Comparison of ENCODE assay signal across 10 mouse cellular contexts in the genomic region with DNA sequence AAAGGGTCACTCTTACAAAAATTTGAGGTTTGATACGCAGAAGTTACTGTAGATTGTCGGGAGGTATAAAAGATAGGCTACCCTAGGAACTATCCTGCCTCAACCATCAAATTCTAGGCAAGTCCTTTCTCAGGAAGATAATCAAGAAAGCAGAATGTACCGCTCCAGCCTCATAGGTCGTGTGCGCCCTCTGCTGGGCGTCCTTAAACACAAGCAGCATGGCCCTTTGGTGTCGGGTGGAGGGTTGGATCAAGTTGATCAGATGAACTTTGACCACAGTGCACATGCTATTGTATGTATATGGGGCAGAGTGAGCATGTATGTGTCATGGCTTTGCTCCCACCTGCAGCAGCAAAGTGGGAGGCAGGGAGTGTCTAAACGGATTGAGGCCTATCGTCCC. TPM values are rescaled to one million over a fixed set of nuclear protein-coding genes. Genes with fewer than 3 reads are reported as not detected.
DNase-seq lines count a peak whose midpoint lies in the region; ATAC-seq and TF ChIP-seq lines count a peak whose summit lies in the region.
"Had no signal": no experiment of that assay in that cellular context is flagged by ENCODE, and none has a peak within 500 bp of the region (broad histone marks: within the 10 kb centered on the region; RNA-seq: fewer than 3 reads in every experiment).

No protein-coding gene starts in this region.

- no peaks in the 10 kb centered on the region; the same call in 1 of the 2 replicates for H3K27me3 ChIP-seq in liver, embryonic 12.5 days (replicated peaks)

- H3K4me3 ChIP-seq in liver, embryonic 12.5 days, result no peak overlapping the region
- H3K4me3 ChIP-seq in cortical plate, adult 2 months (ENCODE audit: insufficient read depth, low read length), result no peak overlapping the region
- H3K4me3 ChIP-seq: embryonic facial prominence, embryonic 13.5 days had no signal

- H3K27ac ChIP-seq in liver, embryonic 12.5 days, result no peak overlapping the region
- no peak overlapping the region for H3K27ac ChIP-seq in cortical plate, adult 2 months (ENCODE audit: insufficient read depth, low read length)
- H3K27ac ChIP-seq: embryonic facial prominence, embryonic 13.5 days had no signal

- H3K4me1 ChIP-seq in liver, embryonic 12.5 days, result no peaks in the 10 kb centered on the region
- no peaks in the 10 kb centered on the region for H3K4me1 ChIP-seq in cortical plate, adult 2 months (ENCODE audit: control insufficient read depth, insufficient read depth, low read length)
- H3K4me1 ChIP-seq: embryonic facial prominence, embryonic 13.5 days had no signal

- no peaks in the 10 kb centered on the region for H3K9me3 ChIP-seq in liver, embryonic 12.5 days (replicated peaks)
- H3K9me3 ChIP-seq: embryonic facial prominence, embryonic 13.5 days had no signal

- peak; percentile 98 for TF ChIP-seq CTCF in cortical plate, adult 2 months (IDR thresholded peaks at IDR 0.05; ENCODE audit: extremely low read depth, insufficient read depth, low read length)

- DNase-seq in liver, result peak; percentile 54
- DNase-seq in adrenal gland, adult (ENCODE audit: inconsistent age in 2 of 2, low spot score in 1 of 2), result peak; percentile 55 to 80
- DNase-seq in layer of hippocampus, postnatal 36 days, result peak; percentile 49 to 54
- peak; percentile 82 for DNase-seq in mesoderm, embryonic 11.5 days (ENCODE audit: low read depth, low spot score)
- peak; percentile 39 for DNase-seq in thymus, postnatal 14 days

- TF ChIP-seq POLR2A in cortical plate, adult 2 months (IDR thresholded peaks at IDR 0.05; ENCODE audit: extremely low read depth, insufficient read depth, low read length), result no peak

- H3K36me3 ChIP-seq in liver, embryonic 12.5 days, result no peaks in the 10 kb centered on the region
- H3K36me3 ChIP-seq: embryonic facial prominence, embryonic 13.5 days had no signal

- no peak overlapping the region for H3K4me2 ChIP-seq in liver, embryonic 12.5 days
- H3K4me2 ChIP-seq: embryonic facial prominence, embryonic 13.5 days had no signal

- no peak for ATAC-seq in liver, embryonic 12.5 days
- ATAC-seq in granulocyte monocyte progenitor cell, adult 5-6 weeks (replicated peaks; ENCODE audit: poor library complexity, severe bottlenecking), result peak; percentile 80

- 14% methylated on average over 9 of the region's 9 CpGs for WGBS in liver, embryonic 12.5 days (ENCODE audit: insufficient replicate concordance)

- no peak overlapping the region for H3K9ac ChIP-seq in liver, embryonic 12.5 days
- H3K9ac ChIP-seq: embryonic facial prominence, embryonic 13.5 days had no signal

RNA-seq across cellular contexts. Expression of a gene that starts 7.9 kb away (rescaled TPM):
- polyA plus RNA-seq in liver, embryonic 12.5 days (2016; fragmentation: Nextera tagmentation; extraction: Ambion mirVana), result 1.2 and 1.3 TPM in 2 replicates
- polyA plus RNA-seq in cortical plate, adult 2 months (2012; rRNA removed), result 27.7 and 28.1 TPM in 2 replicates
- total RNA-seq in granulocyte monocyte progenitor cell, adult 5-6 weeks (2014; fragmentation: Nextera tagmentation), result not detected in 2 replicates
- 0.15 TPM in 1 of 2 replicates, not detected in the other for total RNA-seq in granulocyte monocyte progenitor cell, adult 5-6 weeks (2017)
- total RNA-seq in layer of hippocampus, postnatal 36 days (2021), result 10 to 100 TPM; 26.8 to 27.4 TPM

RNA-seq across cellular contexts. Expression of a gene that starts 29.4 kb away (rescaled TPM):
- polyA plus RNA-seq in liver, embryonic 12.5 days (2016; fragmentation: Nextera tagmentation; extraction: Ambion mirVana), result not detected in 2 replicates
- polyA plus RNA-seq in cortical plate, adult 2 months (2012; rRNA removed), result not detected in 2 replicates
- not detected in 2 replicates for total RNA-seq in granulocyte monocyte progenitor cell, adult 5-6 weeks (2014; fragmentation: Nextera tagmentation)
- total RNA-seq in granulocyte monocyte progenitor cell, adult 5-6 weeks (2017), result not detected in 2 replicates
- total RNA-seq in layer of hippocampus, postnatal 36 days (2021), result not detected
- polyA plus RNA-seq: embryonic facial prominence, embryonic 13.5 days; neural tube, embryonic 14.5 days had no signal

RNA-seq across cellular contexts. Expression of a gene that starts 31.0 kb away (rescaled TPM):
- not detected in 2 replicates for polyA plus RNA-seq in liver, embryonic 12.5 days (2016; fragmentation: Nextera tagmentation; extraction: Ambion mirVana)
- polyA plus RNA-seq in cortical plate, adult 2 months (2012; rRNA removed), result not detected in 2 replicates
- not detected in 2 replicates for total RNA-seq in granulocyte monocyte progenitor cell, adult 5-6 weeks (2014; fragmentation: Nextera tagmentation)
- not detected in 2 replicates for total RNA-seq in granulocyte monocyte progenitor cell, adult 5-6 weeks (2017)
- total RNA-seq in layer of hippocampus, postnatal 36 days (2021), result not detected
- polyA plus RNA-seq: embryonic facial prominence, embryonic 13.5 days; neural tube, embryonic 14.5 days had no signal

RNA-seq across cellular contexts. Expression of a gene that starts 32.1 kb away (rescaled TPM):
- polyA plus RNA-seq in liver, embryonic 12.5 days (2016; fragmentation: Nextera tagmentation; extraction: Ambion mirVana), result not detected in 2 replicates
- 0.08 and 0.15 TPM in 2 replicates for polyA plus RNA-seq in cortical plate, adult 2 months (2012; rRNA removed)
- total RNA-seq in granulocyte monocyte progenitor cell, adult 5-6 weeks (2014; fragmentation: Nextera tagmentation), result not detected in 2 replicates
- not detected in 2 replicates for total RNA-seq in granulocyte monocyte progenitor cell, adult 5-6 weeks (2017)
- under 1 TPM in 1 of 2 experiments, not detected in 1; 0.17 TPM for total RNA-seq in layer of hippocampus, postnatal 36 days (2021)
- polyA plus RNA-seq: embryonic facial prominence, embryonic 13.5 days; neural tube, embryonic 14.5 days had no signal

Comparison
In these comparisons a context has a peak if more than half of its experiments do, and no peak if none do; other contexts are left out.
1. RNA of a gene that starts 7.9 kb away (total RNA-seq): 26.8 to 27.4 TPM in layer of hippocampus, postnatal 36 days; 0.15 TPM in granulocyte monocyte progenitor cell, adult 5-6 weeks; every median in the first group is over 10 times any median in the second.
2. Peak in every context shown above with its lines, with median percentiles within 50 percentile points of each other: DNase-seq.